Mouse (Mus musculus) bone marrow macrophage, adult 2 months (primary cell): Measurements from ENCODE around the gene Olfml2a.

Experiments
- CTCF ChIP-seq: IDR thresholded peaks from 2 replicates; pipeline ENCODE4 v1.5.1; 2012; ENCODE audit warnings: low read depth, mild to moderate bottlenecking, low read length, moderate library complexity
- POLR2A ChIP-seq: IDR thresholded peaks from 2 replicates; pipeline ENCODE4 v1.6.1; 2012; ENCODE audit warnings: mild to moderate bottlenecking, low read depth, low read length, borderline replicate concordance

DNA sequence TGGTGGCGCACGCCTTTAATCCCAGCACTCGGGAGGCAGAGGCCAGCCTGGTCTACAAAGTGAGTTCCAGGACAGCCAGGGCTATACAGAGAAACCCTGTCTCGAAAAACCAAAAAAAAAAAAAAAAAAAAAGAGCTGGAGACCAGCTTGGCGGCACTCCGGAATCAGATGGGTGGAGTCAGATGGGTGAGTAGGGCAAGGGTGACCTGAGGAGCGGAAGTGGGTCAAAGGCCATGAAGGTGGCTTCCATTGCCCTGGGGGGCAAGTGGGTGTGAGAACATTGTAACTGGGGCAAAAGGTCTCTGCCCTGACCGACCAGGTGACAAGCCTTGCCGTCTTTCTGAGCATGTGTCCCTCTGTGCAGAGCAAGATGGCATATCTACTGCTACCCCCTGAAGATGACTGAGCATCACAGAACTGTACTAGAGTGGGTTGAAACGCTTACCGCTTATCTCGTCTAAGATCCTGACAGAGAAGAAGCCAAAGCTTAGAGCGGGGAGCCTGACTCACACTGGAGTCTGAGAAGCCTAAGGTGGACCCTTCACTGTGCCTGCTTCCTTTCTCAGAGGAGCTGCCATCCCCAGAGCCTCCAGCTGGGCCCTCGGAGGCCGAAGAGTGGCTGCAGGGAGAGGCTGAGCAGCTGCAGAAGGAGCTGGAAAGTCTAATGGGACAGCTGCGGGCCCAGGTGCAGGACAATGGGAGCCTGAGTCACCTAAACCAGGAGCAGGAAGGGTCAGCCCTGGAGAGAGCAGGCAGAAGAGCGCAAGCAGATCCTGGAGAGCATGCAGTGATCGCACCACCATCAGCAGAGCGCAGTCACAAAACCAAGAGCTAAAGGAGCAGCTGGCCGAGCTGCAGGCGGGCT lies 44.4 kb downstream of the Olfml2a start:
- TF ChIP-seq CTCF (no peak), POLR2A (no peak)
